ENCODE assay signal across 9 mouse cellular contexts in the genomic region with DNA sequence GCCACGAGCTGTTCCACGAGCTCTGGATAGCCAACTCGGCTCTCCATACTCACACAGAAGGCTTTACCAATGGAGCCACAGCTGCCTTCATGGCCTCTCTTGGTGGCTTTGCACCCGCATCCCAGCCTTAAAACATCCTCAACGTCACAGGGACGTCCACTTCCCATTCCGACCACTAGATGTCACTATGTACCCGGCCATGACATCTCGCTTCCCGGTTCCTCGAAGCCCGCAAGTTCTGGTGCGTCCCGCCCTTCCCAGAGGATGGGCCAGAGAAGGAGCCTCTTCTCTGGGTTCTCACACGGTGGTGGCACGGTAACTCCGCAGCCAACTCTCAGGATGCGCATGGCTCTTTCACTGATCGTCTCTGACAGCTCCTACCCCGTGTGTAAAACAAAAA. TPM values are rescaled to one million over a fixed set of nuclear protein-coding genes. Genes with fewer than 3 reads are reported as not detected.
DNase-seq lines count a peak whose midpoint lies in the region; ATAC-seq and TF ChIP-seq lines count a peak whose summit lies in the region.
"Had no signal": no experiment of that assay in that cellular context is flagged by ENCODE, and none has a peak within 500 bp of the region (broad histone marks: within the 10 kb centered on the region; RNA-seq: fewer than 3 reads in every experiment).

No protein-coding gene starts in this region.

- no peak for TF ChIP-seq POLR2A in lung, adult 2 months (IDR thresholded peaks at IDR 0.05; ENCODE audit: borderline replicate concordance, extremely low read depth, low read depth, low read length)
- no peak for TF ChIP-seq POLR2A in olfactory bulb, adult 2 months (IDR thresholded peaks at IDR 0.05; ENCODE audit: insufficient read depth, low read depth, low read length)

- no peak overlapping the region for H3K4me3 ChIP-seq in lung, adult 2 months (replicated peaks; ENCODE audit: extremely low read depth, low read depth, low read length)
- no peak overlapping the region for H3K4me3 ChIP-seq in olfactory bulb, adult 2 months (ENCODE audit: insufficient read depth, low read depth, low read length)
- H3K4me3 ChIP-seq: heart, embryonic 15.5 days had no signal

- no peak overlapping the region for H3K27ac ChIP-seq in olfactory bulb, adult 2 months (ENCODE audit: insufficient read depth, low read depth, low read length)
- H3K27ac ChIP-seq: heart, embryonic 15.5 days had no signal

- DNase-seq in adrenal gland, postnatal 14 days = peak; percentile 83
- DNase-seq in embryo, embryonic 9.5 days (ENCODE audit: extremely low spot score) = peak; percentile 79
- peak; percentile 80 to 84 for DNase-seq in kidney, postnatal 4 days
- peak; percentile 62 for DNase-seq in lung, adult 2 months
- peak; percentile 26 to 31 for DNase-seq in thymus, postnatal 36 days

- H3K4me1 ChIP-seq in lung, adult 2 months (ENCODE audit: control insufficient read depth, insufficient read depth, low read length) = no peaks in the 10 kb centered on the region
- no peaks in the 10 kb centered on the region; the same call in 1 of the 2 replicates for H3K4me1 ChIP-seq in olfactory bulb, adult 2 months (ENCODE audit: control insufficient read depth, insufficient read depth, low read length)
- H3K4me1 ChIP-seq: heart, embryonic 15.5 days had no signal

- 4% methylated on average over 20 of the region's 20 CpGs for WGBS in lung, adult 2 months
- 2% methylated on average over 20 of the region's 20 CpGs for WGBS in olfactory bulb, adult 2 months

- peak; percentile 96 for TF ChIP-seq CTCF in lung, adult 2 months (IDR thresholded peaks at IDR 0.05; ENCODE audit: insufficient read depth, low read length)
- TF ChIP-seq CTCF in olfactory bulb, adult 2 months (IDR thresholded peaks at IDR 0.05; ENCODE audit: insufficient read depth, low read depth, low read length) = peak; percentile 84

- peak; percentile 37 for ATAC-seq in CD4-positive, CD25-positive, alpha-beta regulatory T cell, adult 4 months
- peak; percentile 71 for ATAC-seq in granulocyte monocyte progenitor cell, adult 5-6 weeks (replicated peaks; ENCODE audit: poor library complexity, severe bottlenecking)

RNA-seq across cellular contexts. Expression of a gene that starts 8.8 kb away (rescaled TPM):
- not detected for polyA plus RNA-seq in CD4-positive, CD25-positive, alpha-beta regulatory T cell, adult 4 months (2017; shearing (Covaris generic))
- total RNA-seq in adrenal gland, postnatal 14 days (2021) = not detected in 2 replicates
- not detected in 2 replicates for total RNA-seq in granulocyte monocyte progenitor cell, adult 5-6 weeks (2014; fragmentation: Nextera tagmentation)
- total RNA-seq in granulocyte monocyte progenitor cell, adult 5-6 weeks (2017) = not detected in 2 replicates
- not detected in 2 replicates for polyA plus RNA-seq in lung, adult 2 months (2012; rRNA removed)
- not detected in 2 replicates for polyA plus RNA-seq in olfactory bulb, adult 2 months (2012; ENCODE audit: insufficient read depth, insufficient read length, low replicate concordance, missing spikeins)
- polyA plus RNA-seq: heart, embryonic 15.5 days had no signal

RNA-seq across cellular contexts. Expression of a gene that starts 55.3 kb away (rescaled TPM):
- not detected for polyA plus RNA-seq in CD4-positive, CD25-positive, alpha-beta regulatory T cell, adult 4 months (2017; shearing (Covaris generic))
- 8.8 and 10.4 TPM in 2 replicates for total RNA-seq in adrenal gland, postnatal 14 days (2021)
- not detected in 2 replicates for total RNA-seq in granulocyte monocyte progenitor cell, adult 5-6 weeks (2014; fragmentation: Nextera tagmentation)
- 0.22 TPM in 1 of 2 replicates, not detected in the other for total RNA-seq in granulocyte monocyte progenitor cell, adult 5-6 weeks (2017)
- 4.4 and 6.7 TPM in 2 replicates for polyA plus RNA-seq in lung, adult 2 months (2012; rRNA removed)
- not detected in 2 replicates for polyA plus RNA-seq in olfactory bulb, adult 2 months (2012; ENCODE audit: insufficient read depth, insufficient read length, low replicate concordance, missing spikeins)

Comparison
In these comparisons a context has a peak if more than half of its experiments do, and no peak if none do; other contexts are left out.
1. DNase-seq: peak in every context shown above with its lines; median percentile 83 in adrenal gland, postnatal 14 days; 82 in kidney, postnatal 4 days; 79 in embryo, embryonic 9.5 days; 62 in lung, adult 2 months; 28 in thymus, postnatal 36 days.